Mouse (Mus musculus) liver, adult 2 months (tissue): ENCODE results near the gene Mmel1.

Experiments used
- CTCF ChIP-seq: fragments of 200-500 bp; IDR thresholded peaks from 2 replicates; pipeline ENCODE4 v1.5.1; 2011; ENCODE audit warnings: low read depth, low read length, control low read depth
- POLR2A ChIP-seq: fragments of 200-500 bp; IDR thresholded peaks from 2 replicates; pipeline ENCODE4 v1.6.1; 2011; ENCODE audit warnings: low read length, control low read depth; ENCODE audit not compliant: insufficient read depth; ENCODE audit errors: extremely low read depth

DNA sequence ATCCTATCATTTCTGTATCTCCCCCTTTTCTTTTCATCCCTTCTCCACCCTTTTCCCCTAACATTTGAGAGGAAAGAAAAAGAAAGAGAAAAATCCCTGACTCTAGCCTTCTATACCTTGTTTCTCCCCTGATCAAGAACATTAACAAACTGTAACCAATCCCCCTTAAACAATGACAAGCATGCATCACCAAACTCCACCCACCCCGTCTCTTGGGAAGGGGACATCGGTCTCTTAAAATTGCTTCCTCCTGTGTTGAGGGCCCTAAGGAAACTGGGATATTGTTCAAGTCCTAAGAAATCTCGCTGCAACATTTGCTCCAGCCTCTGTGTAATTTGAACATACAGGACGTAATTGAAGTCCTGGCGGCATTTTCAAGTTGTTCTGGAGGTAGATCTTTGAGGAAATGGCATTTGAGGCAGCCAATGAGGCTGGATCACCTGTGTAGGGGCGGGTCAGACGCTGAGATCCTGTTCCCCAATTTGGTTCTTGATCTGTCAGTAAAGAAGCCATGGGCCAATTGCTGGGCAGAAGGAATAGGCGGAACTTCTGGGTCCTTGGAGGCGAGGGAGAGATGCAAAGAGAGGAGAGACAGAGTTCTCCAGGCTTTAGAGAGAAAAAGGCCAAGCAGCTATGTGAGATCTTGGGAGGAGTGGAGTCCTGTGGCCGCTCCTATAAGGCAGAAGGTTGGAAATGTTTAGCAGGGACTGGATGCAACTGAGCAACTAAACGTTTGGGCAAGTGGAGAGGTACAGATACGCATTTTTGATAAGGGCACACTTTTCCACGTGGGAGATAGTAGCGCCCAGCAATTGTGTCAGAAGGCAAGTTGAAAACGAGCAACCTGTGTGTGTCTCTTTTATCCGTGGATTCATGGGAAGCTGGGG is 35.0 kb downstream of the Mmel1 start:
- TF ChIP-seq CTCF (no peak), POLR2A (no peak)
